Mouse (Mus musculus): ENCODE measurements around the gene Zdhhc11. TPM values are rescaled to one million over a fixed set of nuclear protein-coding genes. Genes with fewer than 3 reads are reported as not detected.

The Zdhhc11 gene
- polyA plus RNA-seq, 2 experiments, result not detected

- TF ChIP-seq EP300 (IDR thresholded peaks at IDR 0.05; ENCODE audit: low read depth) (no peak), CTCF (IDR thresholded peaks at IDR 0.05; ENCODE audit: low read depth) (no peak)
- no peak overlapping the region for H3K4me3 ChIP-seq (ENCODE audit: insufficient read depth in 1 of 2, low read depth in 2 of 2, low read length in 2 of 2)
- no peak overlapping the region for H3K27ac ChIP-seq
- no peak for ATAC-seq (ENCODE audit: insufficient read depth)
- no peak for DNase-seq (ENCODE audit: low read depth in 3 of 3, low spot score in 3 of 3)
- no peaks in the 10 kb centered on the region for H3K36me3 ChIP-seq (replicated peaks; ENCODE audit: control insufficient read depth, insufficient read depth, low read depth)
- no peaks in the 10 kb centered on the region; a peak in 1 of 4 replicates for H3K4me1 ChIP-seq (replicated peaks; ENCODE audit: control insufficient read depth in 2 of 2, insufficient read depth in 2 of 2, low read length in 1 of 2)
- H3K9me3 ChIP-seq (ENCODE audit: control insufficient read depth, low read length), result no peaks in the 10 kb centered on the region
- H3K9ac ChIP-seq (replicated peaks), result no peak overlapping the region
- H3K27me3 ChIP-seq (ENCODE audit: control insufficient read depth, insufficient read depth, low read length), result no peaks in the 10 kb centered on the region
- 74% methylated on average over 8 of the region's 8 CpGs for WGBS (ENCODE audit: insufficient replicate concordance)
- no peak overlapping the region for H3K4me2 ChIP-seq (ENCODE audit: low read depth)
Measured at GRCm38 (mm10) chr13:74031133-74031532, 67.5 kb downstream of the Zdhhc11 start.

GRCm38 (mm10) chr13:74034756-74035155, 71.1 kb downstream of the Zdhhc11 start:
- H3K9me3 ChIP-seq (ENCODE audit: control insufficient read depth, low read length), result no peaks in the 10 kb centered on the region
- no peak overlapping the region for H3K4me2 ChIP-seq (ENCODE audit: low read depth)
- peaks cover 4% of the 10 kb centered on the region; the same call in 1 of the 2 replicates for H3K36me3 ChIP-seq (replicated peaks; ENCODE audit: control insufficient read depth, insufficient read depth, low read depth)
- TF ChIP-seq EP300 (IDR thresholded peaks at IDR 0.05; ENCODE audit: low read depth) (no peak), CTCF (IDR thresholded peaks at IDR 0.05; ENCODE audit: low read depth) (no peak)
- H3K4me3 ChIP-seq (ENCODE audit: insufficient read depth in 1 of 2, low read depth in 2 of 2, low read length in 2 of 2), result no peak overlapping the region
- H3K27ac ChIP-seq, result no peak overlapping the region
- no peaks in the 10 kb centered on the region for H3K4me1 ChIP-seq (replicated peaks; ENCODE audit: control insufficient read depth in 2 of 2, insufficient read depth in 2 of 2, low read length in 1 of 2)
- DNase-seq (ENCODE audit: low read depth in 3 of 3, low spot score in 3 of 3) (no peak), ATAC-seq (ENCODE audit: insufficient read depth) (no peak)
- WGBS (ENCODE audit: insufficient replicate concordance), result 70% methylated on average over 2 of the region's 2 CpGs
- H3K27me3 ChIP-seq (ENCODE audit: control insufficient read depth, insufficient read depth, low read length), result no peaks in the 10 kb centered on the region
- no peak overlapping the region for H3K9ac ChIP-seq (replicated peaks)

GRCm38 (mm10) chr13:74035776-74036175, 72.1 kb downstream of the Zdhhc11 start:
- Histone ChIP-seq H3K27ac (no peak overlapping the region), H3K27me3 (ENCODE audit: control insufficient read depth, insufficient read depth, low read length) (no peaks in the 10 kb centered on the region), H3K4me3 (ENCODE audit: insufficient read depth in 1 of 2, low read depth in 2 of 2, low read length in 2 of 2) (no peak overlapping the region), H3K4me1 (replicated peaks; ENCODE audit: control insufficient read depth in 2 of 2, insufficient read depth in 2 of 2, low read length in 1 of 2) (no peaks in the 10 kb centered on the region), H3K9ac (replicated peaks) (no peak overlapping the region), H3K9me3 (ENCODE audit: control insufficient read depth, low read length) (no peaks in the 10 kb centered on the region), H3K4me2 (ENCODE audit: low read depth) (no peak overlapping the region), H3K36me3 (replicated peaks; ENCODE audit: control insufficient read depth, insufficient read depth, low read depth) (peaks cover 10% of the 10 kb centered on the region)
- ATAC-seq (ENCODE audit: insufficient read depth) (no peak), DNase-seq (ENCODE audit: low read depth in 3 of 3, low spot score in 3 of 3) (no peak)
- 73% methylated on average over 2 of the region's 2 CpGs for WGBS (ENCODE audit: insufficient replicate concordance)
- TF ChIP-seq CTCF (IDR thresholded peaks at IDR 0.05; ENCODE audit: low read depth) (no peak), EP300 (IDR thresholded peaks at IDR 0.05; ENCODE audit: low read depth) (no peak)

- H3K27me3 ChIP-seq (ENCODE audit: control insufficient read depth, insufficient read depth, low read length), result no peaks in the 10 kb centered on the region
- DNase-seq (ENCODE audit: low read depth in 3 of 3, low spot score in 3 of 3) (no peak), ATAC-seq (ENCODE audit: insufficient read depth) (no peak)
- no peaks in the 10 kb centered on the region for H3K4me1 ChIP-seq (replicated peaks; ENCODE audit: control insufficient read depth in 2 of 2, insufficient read depth in 2 of 2, low read length in 1 of 2)
- no peak overlapping the region for H3K9ac ChIP-seq (replicated peaks)
- peaks cover 10% of the 10 kb centered on the region for H3K36me3 ChIP-seq (replicated peaks; ENCODE audit: control insufficient read depth, insufficient read depth, low read depth)
- no peaks in the 10 kb centered on the region for H3K9me3 ChIP-seq (ENCODE audit: control insufficient read depth, low read length)
- H3K4me3 ChIP-seq (ENCODE audit: insufficient read depth in 1 of 2, low read depth in 2 of 2, low read length in 2 of 2), result no peak overlapping the region
- no peak overlapping the region for H3K4me2 ChIP-seq (ENCODE audit: low read depth)
- no peak overlapping the region for H3K27ac ChIP-seq
- 54% methylated on average over 3 of the region's 3 CpGs for WGBS (ENCODE audit: insufficient replicate concordance)
- TF ChIP-seq EP300 (IDR thresholded peaks at IDR 0.05; ENCODE audit: low read depth) (no peak), CTCF (IDR thresholded peaks at IDR 0.05; ENCODE audit: low read depth) (no peak)
Measured at GRCm38 (mm10) chr13:74039926-74040325, 76.3 kb downstream of the Zdhhc11 start.

Small RNA genes lying within 50 kb of the gene (microRNA-seq; reads per million reads assigned to microRNA genes)
- gene Gm25197, result not detected

Other genes with a start within 250 kb of the Zdhhc11 start
- gene Slc12a7, start 230.8 kb upstream of the Zdhhc11 start, polyA plus RNA-seq (2012; rRNA removed), result 9.2 and 9.9 TPM in 2 replicates
- 7.8 and 9.8 TPM in 2 replicates for gene Slc12a7, start 230.8 kb upstream of the Zdhhc11 start, polyA plus RNA-seq (2014; fragmentation: Nextera tagmentation; extraction: Ambion mirVana)
- gene Nkd2, start 116.2 kb upstream of the Zdhhc11 start, polyA plus RNA-seq (2012; rRNA removed), result 0.09 and 0.19 TPM in 2 replicates
- 0.09 and 0.15 TPM in 2 replicates for gene Nkd2, start 116.2 kb upstream of the Zdhhc11 start, polyA plus RNA-seq (2014; fragmentation: Nextera tagmentation; extraction: Ambion mirVana)
- 6.9 and 11.5 TPM in 2 replicates for gene Trip13, start 26.1 kb upstream of the Zdhhc11 start, polyA plus RNA-seq (2012; rRNA removed)
- 21.9 TPM in 2 replicates for gene Trip13, start 26.1 kb upstream of the Zdhhc11 start, polyA plus RNA-seq (2014; fragmentation: Nextera tagmentation; extraction: Ambion mirVana)
- 14.4 and 16.7 TPM in 2 replicates for gene Brd9, start 26.0 kb upstream of the Zdhhc11 start, polyA plus RNA-seq (2012; rRNA removed)
- 10.6 and 15.9 TPM in 2 replicates for gene Brd9, start 26.0 kb upstream of the Zdhhc11 start, polyA plus RNA-seq (2014; fragmentation: Nextera tagmentation; extraction: Ambion mirVana)
- 0.23 and 0.29 TPM in 2 replicates for gene Tppp, start 45.6 kb downstream of the Zdhhc11 start, polyA plus RNA-seq (2012; rRNA removed)
- 0.08 and 0.15 TPM in 2 replicates for gene Tppp, start 45.6 kb downstream of the Zdhhc11 start, polyA plus RNA-seq (2014; fragmentation: Nextera tagmentation; extraction: Ambion mirVana)
- 5.2 and 5.5 TPM in 2 replicates for gene Cep72, start 98.4 kb downstream of the Zdhhc11 start, polyA plus RNA-seq (2012; rRNA removed)
- gene Cep72, start 98.4 kb downstream of the Zdhhc11 start, polyA plus RNA-seq (2014; fragmentation: Nextera tagmentation; extraction: Ambion mirVana), result 8.5 and 8.6 TPM in 2 replicates
- not detected in 2 replicates for gene Slc9a3, start 157.6 kb downstream of the Zdhhc11 start, polyA plus RNA-seq (2012; rRNA removed)
- not detected in 2 replicates for gene Slc9a3, start 157.6 kb downstream of the Zdhhc11 start, polyA plus RNA-seq (2014; fragmentation: Nextera tagmentation; extraction: Ambion mirVana)
- gene Exoc3, start 244.9 kb downstream of the Zdhhc11 start, polyA plus RNA-seq (2012; rRNA removed), result 8.7 and 10.4 TPM in 2 replicates
- gene Exoc3, start 244.9 kb downstream of the Zdhhc11 start, polyA plus RNA-seq (2014; fragmentation: Nextera tagmentation; extraction: Ambion mirVana), result 31.0 and 32.9 TPM in 2 replicates